Mouse (Mus musculus) liver, embryonic 15.5 days (tissue): ENCODE measurements around the gene Gins1. TPM values are rescaled to one million over a fixed set of nuclear protein-coding genes. Genes with fewer than 3 reads are reported as not detected.

Source experiments
- ATAC-seq: fragments of 200-750 bp; cut with Nextera tagmentation; 2 replicates; pipeline ENCODE4 v1.8.0; 2017; ENCODE audit warnings: moderate number of reproducible peaks, mild to moderate bottlenecking, moderate library complexity; ENCODE audit not compliant: insufficient read depth
- H3K27ac ChIP-seq: fragments of 300-500 bp; sonication (generic); replicated peaks from 2 replicates; pipeline ENCODE4 v1.5.1; 2015; ENCODE audit warnings: mild to moderate bottlenecking, inconsistent platforms
- H3K27me3 ChIP-seq: fragments of 300-500 bp; sonication (generic); 2 replicates; pipeline ENCODE4 v1.6.1; 2015; ENCODE audit warnings: mild to moderate bottlenecking, inconsistent platforms
- H3K36me3 ChIP-seq: fragments of 300-500 bp; sonication (generic); replicated peaks from 2 replicates; pipeline ENCODE4 v1.6.1; 2015; ENCODE audit warnings: moderate library complexity, mild to moderate bottlenecking, inconsistent platforms
- H3K4me1 ChIP-seq: fragments of 300-500 bp; sonication (generic); replicated peaks from 2 replicates; pipeline ENCODE4 v1.6.1; 2015; ENCODE audit warnings: inconsistent platforms
- H3K4me2 ChIP-seq: fragments of 300-500 bp; sonication (generic); 2 replicates; pipeline ENCODE4 v1.6.1; 2015; ENCODE audit warnings: moderate library complexity, mild to moderate bottlenecking, inconsistent platforms
- H3K4me3 ChIP-seq: fragments of 300-500 bp; sonication (generic); replicated peaks from 2 replicates; pipeline ENCODE4 v1.5.1; 2015; ENCODE audit warnings: mild to moderate bottlenecking, inconsistent platforms
- H3K9ac ChIP-seq: fragments of 300-500 bp; sonication (generic); 2 replicates; pipeline ENCODE4 v1.6.1; 2015; ENCODE audit warnings: moderate library complexity, mild to moderate bottlenecking, inconsistent platforms
- H3K9me3 ChIP-seq: fragments of 300-500 bp; sonication (generic); replicated peaks from 2 replicates; pipeline ENCODE4 v1.6.1; 2016; ENCODE audit warnings: inconsistent platforms
- WGBS: fragments of 180-500 bp; shearing (Covaris S2); methylation state at CpG from one replicate; pipeline ENCODE4 v1.1.7; 2015; ENCODE audit warnings: mixed read lengths; ENCODE audit not compliant: insufficient replicate concordance; 5-methylcytosine and 5-hydroxymethylcytosine counted together
- polyA plus RNA-seq: library from polyadenylated mRNA; unstranded; fragments of >200 nt; fragmentation: Nextera tagmentation; extraction: Ambion mirVana; gene quantifications from 2 replicates; pipeline ENCODE4 v1.2.1, GENCODE M21; 2015

The Gins1 gene
- polyA plus RNA-seq, 1 experiment from 2014 or later = 31.7 TPM

DNA sequence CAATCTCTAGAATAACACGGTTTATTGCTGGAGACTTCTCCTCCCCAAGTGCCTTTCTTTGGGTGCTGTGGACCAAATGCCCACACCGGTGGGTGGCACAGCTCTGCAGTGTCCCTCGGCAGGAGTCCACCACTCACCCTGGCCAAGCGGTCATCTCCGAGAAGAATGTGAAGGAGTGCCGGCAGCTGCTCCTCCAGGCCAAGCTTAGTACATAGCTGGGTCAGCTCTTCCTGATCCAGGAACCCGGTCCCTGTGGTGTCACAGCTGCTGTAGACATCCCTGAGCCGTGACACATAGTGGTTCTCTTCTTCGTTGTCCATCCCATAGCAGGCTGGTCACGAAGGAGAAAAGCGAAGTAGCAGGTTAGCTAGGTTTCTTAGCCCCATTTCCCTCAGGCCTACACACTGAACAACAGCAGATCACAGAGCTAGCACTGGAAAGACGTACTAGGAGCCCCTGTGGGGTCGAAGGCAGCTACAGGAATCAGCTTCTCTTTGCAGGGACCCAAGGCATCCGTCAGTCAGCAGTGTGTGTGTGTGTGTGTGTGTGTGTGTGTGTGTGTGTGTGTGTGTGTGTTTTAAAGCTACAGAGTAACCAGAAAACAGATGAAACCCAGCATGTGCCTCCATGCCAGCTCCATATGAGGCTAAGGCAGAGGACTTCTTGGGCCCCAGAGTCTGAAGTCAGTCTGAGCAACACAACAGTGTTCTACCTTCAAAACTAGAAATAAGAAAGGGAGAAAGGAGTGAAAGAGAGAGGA lies 74.8 kb downstream of the Gins1 start:
- H3K27ac ChIP-seq = no peak overlapping the region
- peaks cover 16% of the 10 kb centered on the region for H3K36me3 ChIP-seq
- 77% methylated on average over 14 of the region's 14 CpGs for WGBS
- no peaks in the 10 kb centered on the region for H3K9me3 ChIP-seq
- H3K27me3 ChIP-seq = no peaks in the 10 kb centered on the region
- no peak for ATAC-seq
- no peak overlapping the region for H3K4me2 ChIP-seq
- H3K4me1 ChIP-seq = peaks cover 61% of the 10 kb centered on the region
- no peak overlapping the region for H3K4me3 ChIP-seq
- no peak overlapping the region for H3K9ac ChIP-seq

Other genes starting within 250 kb of the Gins1 start
- 45.3 and 50.8 TPM in 2 replicates for gene Acss1, start 236.9 kb upstream of the Gins1 start, polyA plus RNA-seq
- gene Vsx1, start 216.0 kb upstream of the Gins1 start, polyA plus RNA-seq = not detected in 2 replicates
- gene Entpd6, start 156.4 kb upstream of the Gins1 start, polyA plus RNA-seq = 12.6 and 14.0 TPM in 2 replicates
- gene Pygb, start 118.7 kb upstream of the Gins1 start, polyA plus RNA-seq = 28.8 and 32.1 TPM in 2 replicates
- gene Abhd12, start 659 bp upstream of the Gins1 start, polyA plus RNA-seq = 21.3 and 21.7 TPM in 2 replicates
- 12.4 and 14.0 TPM in 2 replicates for gene Ninl, start 134.0 kb downstream of the Gins1 start, polyA plus RNA-seq
- gene Nanp, start 134.0 kb downstream of the Gins1 start, polyA plus RNA-seq = 60.8 and 65.2 TPM in 2 replicates
- not detected in 2 replicates for gene Gm14151, start 186.9 kb downstream of the Gins1 start, polyA plus RNA-seq
- not detected in 2 replicates for gene Gm14147, start 192.8 kb downstream of the Gins1 start, polyA plus RNA-seq